Mouse (Mus musculus): Measurements from ENCODE around the gene 4921536K21Rik.
A peak's percentile ranks its signal among the peaks of the same experiment; 100 is the strongest.

Gene 4921536K21Rik

GRCm38 (mm10) chr11:3910513-3911310 lies 15.8 kb upstream of the 4921536K21Rik start:
- peak; percentile 52 to 60 for DNase-seq

- DNase-seq, result no peak
Measured at GRCm38 (mm10) chr11:3909236-3909635, 14.3 kb upstream of the 4921536K21Rik start.

GRCm38 (mm10) chr11:3905446-3905845 lies 10.5 kb upstream of the 4921536K21Rik start:
- no peak for DNase-seq

GRCm38 (mm10) chr11:3904673-3905072 lies 9.8 kb upstream of the 4921536K21Rik start:
- no peak for DNase-seq

GRCm38 (mm10) chr11:3903046-3903445 lies 8.1 kb upstream of the 4921536K21Rik start:
- DNase-seq, result peak; percentile 42 to 43

GRCm38 (mm10) chr11:3902516-3902915 lies 7.6 kb upstream of the 4921536K21Rik start:
- no peak for DNase-seq

GRCm38 (mm10) chr11:3900296-3900695 lies 5.4 kb upstream of the 4921536K21Rik start:
- no peak for DNase-seq

- DNase-seq, result no peak
Measured at GRCm38 (mm10) chr11:3895933-3896332, 1.0 kb upstream of the 4921536K21Rik start.

GRCm38 (mm10) chr11:3895458-3895857 lies 560 bp upstream of the 4921536K21Rik start:
- DNase-seq, result no peak

- DNase-seq, result no peak
Measured at GRCm38 (mm10) chr11:3893970-3894369, 928 bp downstream of the 4921536K21Rik start.

GRCm38 (mm10) chr11:3887331-3887730 lies 7.6 kb downstream of the 4921536K21Rik start:
- peak in 1 of 2 experiments; percentile 39 for DNase-seq

GRCm38 (mm10) chr11:3883711-3884110 lies 11.2 kb downstream of the 4921536K21Rik start:
- no peak for DNase-seq

GRCm38 (mm10) chr11:3879836-3880235 lies 15.1 kb downstream of the 4921536K21Rik start:
- DNase-seq, result peak; percentile 83 to 89

- DNase-seq, result no peak
Measured at GRCm38 (mm10) chr11:3878660-3879059, 16.2 kb downstream of the 4921536K21Rik start.

GRCm38 (mm10) chr11:3876419-3876818 lies 18.5 kb downstream of the 4921536K21Rik start:
- DNase-seq, result peak; percentile 60 to 72

- no peak for DNase-seq
Measured at GRCm38 (mm10) chr11:3864343-3864742, 30.6 kb downstream of the 4921536K21Rik start.

- peak; percentile 91 for DNase-seq
Measured at GRCm38 (mm10) chr11:3863454-3864112, 31.3 kb downstream of the 4921536K21Rik start, which contains the start of gene Osbp2. TSS of gene Osbp2 (minus strand) at chr11:3863903.

GRCm38 (mm10) chr11:3862661-3863453 lies 32.0 kb downstream of the 4921536K21Rik start:
- DNase-seq, result peak; percentile 72 to 73

- no peak for DNase-seq
Measured at GRCm38 (mm10) chr11:3860361-3860760, 34.5 kb downstream of the 4921536K21Rik start.

GRCm38 (mm10) chr11:3859778-3860177 lies 35.1 kb downstream of the 4921536K21Rik start:
- DNase-seq, result no peak

- no peak for DNase-seq
Measured at GRCm38 (mm10) chr11:3857902-3858301, 37.0 kb downstream of the 4921536K21Rik start.

- no peak for DNase-seq
Measured at GRCm38 (mm10) chr11:3855846-3856245, 39.1 kb downstream of the 4921536K21Rik start.

- no peak for DNase-seq
Measured at GRCm38 (mm10) chr11:3854156-3854555, 40.7 kb downstream of the 4921536K21Rik start.

Data from cerebellum, adult 18-20 months (tissue).